Mouse (Mus musculus) liver, postnatal 0 days (tissue): ENCODE data around the gene Gjd3.

Experiments
- CTCF ChIP-seq: sonication (generic); IDR thresholded peaks from 2 replicates; pipeline ENCODE4 v1.5.1; 2016; ENCODE audit warnings: antibody characterized with exemption, low read depth
- EP300 ChIP-seq: IDR thresholded peaks from 2 replicates; pipeline ENCODE4 v1.6.1; 2016; ENCODE audit warnings: antibody characterized with exemption, low read depth, mild to moderate bottlenecking

- no peak for TF ChIP-seq CTCF
- no peak for TF ChIP-seq EP300
These were observed 18.0 kb downstream of the Gjd3 start for GRCm38 (mm10) chr11:98964616-98965415.
